Mouse (Mus musculus) small intestine, adult 2 months (tissue): Measurements from ENCODE around the gene Izumo1.

Experiments
- CTCF ChIP-seq: fragments of 200-500 bp; IDR thresholded peaks from 2 replicates; pipeline ENCODE4 v1.5.1; 2012; ENCODE audit warnings: low read depth, mild to moderate bottlenecking, control low read depth, inconsistent platforms, low read length, moderate library complexity, mixed read lengths; ENCODE audit not compliant: insufficient replicate concordance, insufficient read length; ENCODE audit errors: extremely low read depth
- POLR2A ChIP-seq: fragments of 200-500 bp; IDR thresholded peaks from 2 replicates; pipeline ENCODE4 v1.6.1; 2012; ENCODE audit warnings: low read depth, mild to moderate bottlenecking, control low read depth, inconsistent platforms, low read length, moderate library complexity

DNA sequence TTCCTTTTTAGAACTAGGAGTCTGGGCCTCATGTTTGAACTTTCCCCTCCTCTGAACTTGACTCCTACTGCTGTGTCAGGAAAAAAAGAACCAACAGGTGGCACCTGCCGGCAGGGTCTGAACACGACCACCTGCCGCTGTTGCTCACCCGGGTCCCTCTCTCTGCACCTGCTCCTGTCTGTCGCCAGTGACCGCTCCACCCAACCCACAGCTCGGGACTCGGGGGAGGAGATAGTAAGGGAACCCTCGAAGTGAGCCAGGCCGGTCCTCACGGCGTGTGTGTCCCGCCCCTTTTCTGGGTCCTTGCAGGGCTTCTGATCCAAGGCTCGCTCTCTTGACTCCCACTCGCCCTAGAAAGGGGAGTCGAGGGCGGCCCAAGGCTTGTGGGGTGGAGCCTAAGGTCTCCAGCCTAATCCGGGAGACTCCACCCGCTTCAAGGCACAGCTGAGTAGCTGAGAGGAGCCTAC is 18.0 kb downstream of the Izumo1 start, which contains the start of gene Mamstr:
- no peak for TF ChIP-seq POLR2A
- no peak for TF ChIP-seq CTCF
